Mouse (Mus musculus) layer of hippocampus, adult 11-12 months (tissue): Measurements from ENCODE around the gene Zfyve27.

ENCODE experiments used
- DNase-seq: peaks from one replicate; pipeline ENCODE4 v3.0.0; 2022; ENCODE audit warnings: low spot score

Gene Zfyve27

DNA sequence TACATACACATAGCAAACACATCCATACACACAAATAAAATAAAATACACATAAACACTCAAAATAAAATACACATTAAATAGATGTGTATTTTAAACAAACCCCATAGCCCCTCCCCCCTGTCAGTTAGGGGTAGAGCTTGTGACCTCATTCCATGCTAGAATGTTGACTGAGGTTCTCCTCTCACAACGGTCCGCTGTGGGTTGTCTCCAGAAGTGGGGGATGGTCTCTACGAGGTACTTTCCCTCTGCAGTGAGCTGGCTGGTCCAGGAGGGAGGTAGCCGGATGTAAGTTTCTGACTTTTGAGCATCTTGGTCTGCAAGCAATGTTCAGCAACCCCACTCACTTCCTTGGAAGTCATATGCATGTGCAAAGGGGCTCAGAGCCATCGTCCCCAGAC, at the start of gene Zfyve27:
Gene Zfyve27, plus strand, starts transcription at position 188 of the 400 bp plus-strand sequence.
- DNase-seq = no peak

GRCm38 (mm10) chr19:42115783-42116335, 47.9 kb upstream of the Zfyve27 start:
- no peak for DNase-seq

DNA sequence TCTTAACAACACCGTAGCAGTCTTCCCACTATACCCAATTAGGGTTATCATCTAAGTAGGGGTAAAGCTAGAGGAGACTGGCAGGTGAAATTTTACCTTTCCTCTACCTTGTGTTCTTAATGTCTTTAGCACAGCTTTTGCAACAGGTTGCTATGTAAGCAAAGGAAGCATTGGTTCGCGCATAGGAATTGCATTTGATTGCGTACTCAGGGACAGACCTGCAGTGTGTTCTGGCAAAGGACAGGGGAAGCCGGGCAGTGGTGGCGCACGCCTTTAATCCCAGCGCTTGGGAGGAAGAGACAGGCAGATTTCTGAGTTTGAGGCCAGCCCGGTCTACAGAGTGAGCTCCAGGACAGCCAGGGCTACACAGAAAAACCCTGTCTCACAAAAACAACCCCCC, 45.6 kb upstream of the Zfyve27 start:
- DNase-seq = no peak

GRCm38 (mm10) chr19:42118596-42118995, 45.2 kb upstream of the Zfyve27 start:
- DNase-seq = no peak

- DNase-seq = no peak
Measured at GRCm38 (mm10) chr19:42120451-42120850, 43.3 kb upstream of the Zfyve27 start.

DNA sequence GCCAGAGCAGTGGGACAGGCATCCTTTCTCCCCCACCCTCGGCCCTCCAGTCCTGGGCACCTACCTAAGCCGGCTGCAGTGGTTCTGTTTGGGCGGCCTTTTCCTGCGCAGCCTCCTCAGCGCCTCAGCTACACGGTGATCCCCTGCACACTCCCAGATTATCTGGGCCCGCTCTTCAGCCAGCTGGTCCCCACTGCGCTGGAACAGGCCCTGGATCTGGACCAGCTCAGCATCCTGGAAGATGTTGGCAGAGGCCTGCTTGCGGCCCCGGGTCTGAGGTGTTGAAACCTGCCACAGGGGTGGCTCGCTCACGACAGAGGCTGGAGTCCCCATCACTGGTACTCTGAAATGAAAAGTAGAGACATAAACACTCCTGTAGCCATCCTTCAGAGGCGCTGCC, 39.1 kb upstream of the Zfyve27 start:
- no peak for DNase-seq

DNA sequence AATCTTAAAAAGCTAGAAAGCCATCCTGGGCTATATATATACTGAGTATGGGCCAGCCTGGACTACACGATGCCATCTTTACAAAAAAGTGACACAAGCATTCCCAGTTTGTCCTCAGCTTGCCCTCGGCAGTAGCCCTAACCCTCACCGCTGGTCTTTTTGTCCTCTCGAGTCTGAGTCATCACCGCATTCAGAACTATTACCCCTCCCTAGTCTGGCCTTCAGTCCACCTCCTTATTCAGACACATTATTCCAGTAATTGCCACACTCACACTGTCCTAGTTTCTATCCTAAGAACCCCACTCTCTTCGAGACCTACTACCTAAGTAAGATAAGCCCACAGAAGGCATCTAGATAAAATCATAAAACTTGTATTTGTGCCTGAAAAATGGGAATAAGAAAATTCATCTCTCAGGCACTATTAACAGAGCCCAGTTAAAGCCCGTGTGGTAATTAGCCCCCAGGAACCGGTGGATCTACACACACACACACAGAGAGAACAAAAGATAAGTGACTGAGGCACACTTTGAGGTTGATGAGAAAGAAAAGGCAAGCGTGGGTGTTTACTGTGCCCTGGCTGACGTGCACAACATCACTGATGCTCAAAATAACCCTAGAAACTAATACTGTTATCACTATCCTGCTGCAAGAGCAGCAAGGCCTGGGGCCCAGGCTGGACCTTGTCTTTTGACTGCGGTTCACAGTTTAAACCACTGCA, 38.1 kb upstream of the Zfyve27 start:
- no peak for DNase-seq

- DNase-seq = no peak
Measured at GRCm38 (mm10) chr19:42126219-42126605, 37.5 kb upstream of the Zfyve27 start.

DNA sequence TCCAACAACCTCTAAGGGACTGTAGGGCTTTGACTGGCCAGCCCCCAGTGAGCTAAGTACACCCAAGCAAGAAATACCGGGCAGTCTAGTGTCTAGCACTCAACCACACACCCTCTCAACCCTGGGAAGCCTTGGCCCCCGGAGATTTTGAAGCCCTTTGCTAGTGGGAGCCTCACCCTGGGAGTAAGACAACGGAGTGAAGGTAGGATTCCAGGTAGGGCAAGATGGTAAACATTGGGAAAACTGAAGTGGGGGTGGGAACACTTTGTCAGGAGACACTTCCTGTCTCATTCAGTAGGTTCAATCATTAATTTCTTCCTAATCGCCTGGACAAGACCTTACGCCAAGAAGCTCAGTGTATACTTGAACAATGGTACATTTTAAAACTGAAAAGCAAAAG, 36.7 kb upstream of the Zfyve27 start:
- no peak for DNase-seq

- no peak for DNase-seq
Measured at GRCm38 (mm10) chr19:42128052-42128740, 35.6 kb upstream of the Zfyve27 start.

GRCm38 (mm10) chr19:42128787-42129508, 34.8 kb upstream of the Zfyve27 start, which contains the start of gene Avpi1:
Gene Avpi1, minus strand, starts transcription at chr19:42129059.
- peak; percentile 99 for DNase-seq

DNA sequence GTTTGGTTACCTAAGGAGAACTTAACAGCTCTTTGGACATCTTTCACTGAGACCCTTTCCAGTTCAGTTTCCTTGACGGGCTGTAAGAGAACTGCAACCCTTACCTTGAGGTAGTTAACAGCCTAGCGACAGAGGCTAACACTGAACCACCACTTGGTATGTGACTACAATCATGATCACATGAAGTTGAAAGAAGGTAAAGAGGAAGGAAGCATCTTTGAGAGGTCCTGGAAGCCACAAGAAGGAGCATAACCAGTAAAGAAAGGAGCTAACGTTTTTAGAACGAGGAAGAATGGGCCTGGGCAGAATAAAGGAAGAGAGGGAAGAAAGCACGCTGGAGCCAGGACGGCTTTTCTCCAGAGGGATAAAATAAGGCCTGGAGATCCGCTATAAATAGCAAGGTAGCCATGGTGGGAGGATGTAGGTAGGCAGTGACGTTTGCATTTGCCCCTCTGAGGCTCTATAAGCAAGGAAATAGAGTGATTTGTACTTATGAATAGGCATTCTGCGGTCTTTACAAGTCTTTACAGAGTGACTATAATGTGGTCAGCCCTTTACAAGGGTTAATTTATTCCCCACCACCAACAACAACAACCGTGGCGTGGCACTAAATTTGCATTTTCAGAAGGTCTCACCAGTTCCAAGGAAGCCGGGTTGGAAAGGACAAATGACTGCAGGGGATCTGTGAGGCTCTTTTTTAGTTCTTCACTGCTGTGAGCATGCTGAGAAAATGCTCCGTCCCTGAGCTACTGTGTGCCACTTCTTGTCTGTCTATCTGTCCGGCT, 34.0 kb upstream of the Zfyve27 start:
- DNase-seq = no peak

DNA sequence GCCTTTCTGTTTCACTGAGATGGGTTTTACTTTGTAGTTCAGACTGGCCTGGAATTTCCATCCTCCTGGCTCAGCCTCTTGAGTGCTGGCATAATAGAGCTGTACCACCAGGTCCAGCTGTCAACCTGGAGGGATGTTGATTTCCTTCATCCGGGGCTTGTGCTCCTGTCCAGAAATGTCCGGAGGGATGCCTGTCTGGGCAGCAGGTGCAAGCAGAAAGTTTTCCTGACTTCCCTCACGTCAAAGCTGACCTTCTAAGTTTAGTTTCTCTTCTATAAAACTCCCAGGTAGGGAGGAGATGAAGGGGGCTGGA, 33.5 kb upstream of the Zfyve27 start:
- DNase-seq = no peak

- no peak for DNase-seq
Measured at GRCm38 (mm10) chr19:42131101-42131500, 32.6 kb upstream of the Zfyve27 start.

GRCm38 (mm10) chr19:42135070-42135469, 28.7 kb upstream of the Zfyve27 start:
- DNase-seq = no peak

- no peak for DNase-seq
Measured at GRCm38 (mm10) chr19:42136126-42136525, 27.6 kb upstream of the Zfyve27 start.

- DNase-seq = no peak
Measured at GRCm38 (mm10) chr19:42137167-42137672, 26.5 kb upstream of the Zfyve27 start.

- no peak for DNase-seq
Measured at GRCm38 (mm10) chr19:42138517-42139285, 25.1 kb upstream of the Zfyve27 start.

GRCm38 (mm10) chr19:42139724-42140517, 23.8 kb upstream of the Zfyve27 start:
- no peak for DNase-seq

- no peak for DNase-seq
Measured at GRCm38 (mm10) chr19:42141998-42142397, 21.8 kb upstream of the Zfyve27 start.
